Mouse (Mus musculus) kidney, adult 2 months (tissue): ENCODE results near the gene 1700069L16Rik. TPM values are rescaled to one million over a fixed set of nuclear protein-coding genes. Genes with fewer than 3 reads are reported as not detected.

Experiments
- DNase-seq: peaks from one replicate; pipeline ENCODE4 v3.0.0; 2021
- H3K27ac ChIP-seq: fragments of 200-500 bp; 2 replicates; pipeline ENCODE4 v1.5.1; 2012; ENCODE audit warnings: low read depth, low read length, control low read depth, inconsistent platforms; ENCODE audit not compliant: insufficient read depth
- H3K27me3 ChIP-seq: fragments of 200-500 bp; replicated peaks from 2 replicates; pipeline ENCODE4 v1.6.1; 2012; ENCODE audit warnings: mild to moderate bottlenecking, moderate library complexity, low read length, inconsistent platforms; ENCODE audit not compliant: control insufficient read depth, insufficient read depth
- H3K36me3 ChIP-seq: fragments of 200-500 bp; 2 replicates; pipeline ENCODE4 v1.6.1; 2012; ENCODE audit warnings: mild to moderate bottlenecking, moderate library complexity, low read length, inconsistent platforms; ENCODE audit not compliant: control insufficient read depth, insufficient read depth
- H3K4me1 ChIP-seq: fragments of 200-500 bp; 2 replicates; pipeline ENCODE4 v1.6.1; 2011; ENCODE audit warnings: low read length; ENCODE audit not compliant: control insufficient read depth, insufficient read depth
- H3K4me3 ChIP-seq: fragments of 200-500 bp; 2 replicates; pipeline ENCODE4 v1.5.1; 2011; ENCODE audit warnings: mild to moderate bottlenecking, low read depth, low read length, control low read depth; ENCODE audit not compliant: insufficient read depth
- CTCF ChIP-seq: fragments of 200-500 bp; conservative IDR thresholded peaks from 2 replicates; pipeline ENCODE4 v1.5.1; 2011; ENCODE audit warnings: low read depth, mild to moderate bottlenecking, control low read depth, low read length, moderate library complexity, mixed read lengths; ENCODE audit not compliant: insufficient read depth, insufficient read length
- POLR2A ChIP-seq: fragments of 200-500 bp; IDR thresholded peaks from one replicate; pipeline ENCODE4 v1.6.1; 2011; ENCODE audit warnings: low read depth, low read length, control low read depth
- WGBS: fragments of 180-500 bp; shearing (Covaris S2); methylation state at CpG from one replicate; pipeline ENCODE4 v1.1.7; 2018; 5-methylcytosine and 5-hydroxymethylcytosine counted together
- polyA plus RNA-seq: library from polyadenylated mRNA; depleted of rRNA; stranded (reverse); fragments of >200 nt; gene quantifications from 2 replicates; pipeline ENCODE4 v1.2.3, GENCODE M21; 2012; rRNA removed

Gene 1700069L16Rik
- polyA plus RNA-seq, result not detected in 2 replicates

- H3K27me3 ChIP-seq, result no peaks in the 10 kb centered on the region
- no peaks in the 10 kb centered on the region for H3K36me3 ChIP-seq
- DNase-seq, result peak; percentile 80
- WGBS, result 3% methylated on average over 15 of the region's 15 CpGs
- TF ChIP-seq POLR2A, result no peak
- TF ChIP-seq CTCF, result peak; percentile 85
- H3K4me1 ChIP-seq, result no peaks in the 10 kb centered on the region
- H3K4me3 ChIP-seq, result no peak within 1 kb of the TSS
- H3K27ac ChIP-seq, result no peak within 1 kb of the TSS
Observed at GRCm38 (mm10) chr5:113724446-113724845, at the start of gene 1700069L16Rik. Gene 1700069L16Rik, minus strand, starts transcription at chr5:113724772.

DNA sequence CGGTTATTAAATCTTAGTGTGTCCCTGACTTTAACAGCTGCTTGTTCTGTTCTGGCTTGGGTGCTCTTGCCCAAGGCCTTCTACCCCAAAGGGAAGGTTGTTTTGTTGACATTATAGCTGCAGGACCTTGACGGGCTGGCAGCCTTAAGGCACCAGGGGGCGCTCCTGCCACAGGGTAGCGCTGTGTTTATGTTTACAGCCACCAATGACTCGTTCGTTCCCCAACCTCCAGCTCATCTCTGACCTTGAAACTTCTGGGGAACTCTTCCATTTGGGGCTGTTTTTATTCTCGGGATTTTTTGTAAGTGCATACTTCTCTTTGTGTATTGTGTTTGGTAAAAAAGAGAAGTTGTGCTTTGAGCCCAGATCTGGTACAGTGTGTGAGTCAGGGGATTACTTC, 49.1 kb upstream of the 1700069L16Rik start:
- Histone ChIP-seq H3K4me3 (peak overlapping the region; percentile 76), H3K4me1 (0 out of 2 replicates have a peak, but pooled peaks cover 4% of the 10 kb centered on the region), H3K27me3 (no peaks in the 10 kb centered on the region), H3K27ac (peak overlapping the region; percentile 14; the same call in 1 of the 2 replicates), H3K36me3 (no peaks in the 10 kb centered on the region; the same call in 1 of the 2 replicates)
- DNase-seq, result peak; percentile 92
- 0% methylated on average over 7 of the region's 7 CpGs for WGBS
- TF ChIP-seq POLR2A (no peak), CTCF (peak; percentile 98)

DNA sequence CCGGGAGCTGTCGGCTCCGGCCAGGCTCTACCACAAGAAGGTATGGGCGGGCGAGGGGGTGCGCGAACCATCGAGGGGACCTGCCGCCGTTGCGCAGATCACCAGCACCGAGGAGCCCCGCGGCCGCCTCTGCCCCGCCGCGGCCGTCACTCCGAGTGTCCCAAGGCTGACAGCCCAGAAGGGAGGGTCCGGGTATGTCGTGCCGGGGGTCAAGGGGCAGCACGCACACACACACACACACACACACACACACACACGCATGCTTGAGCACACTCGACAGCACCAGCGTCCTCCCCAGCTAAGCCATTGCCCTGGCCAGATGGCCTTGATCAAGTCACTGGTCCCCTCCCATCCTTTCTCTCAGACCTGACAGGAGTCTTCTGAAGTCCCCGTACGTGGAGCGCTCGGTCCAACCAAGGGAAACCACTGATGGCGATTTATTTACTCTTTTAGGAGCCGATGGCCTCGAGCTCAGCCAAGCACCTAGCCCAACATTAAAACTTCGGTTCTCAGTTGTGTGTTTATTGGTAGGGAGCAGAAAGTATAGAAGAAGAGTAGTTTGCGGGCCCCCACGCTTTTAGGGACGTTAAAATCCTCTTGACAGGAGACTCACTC, 48.4 kb upstream of the 1700069L16Rik start:
- DNase-seq, result no peak
- TF ChIP-seq CTCF, result no peak
- TF ChIP-seq POLR2A, result no peak
- under 1% methylated on average over 38 of the region's 38 CpGs for WGBS
- H3K27me3 ChIP-seq, result no peaks in the 10 kb centered on the region
- 0 out of 2 replicates have a peak, but pooled peaks cover 4% of the 10 kb centered on the region for H3K4me1 ChIP-seq
- no peaks in the 10 kb centered on the region; the same call in 1 of the 2 replicates for H3K36me3 ChIP-seq
- peak overlapping the region; percentile 26; the same call in 1 of the 2 replicates for H3K27ac ChIP-seq
- peak overlapping the region; percentile 76 for H3K4me3 ChIP-seq

DNA sequence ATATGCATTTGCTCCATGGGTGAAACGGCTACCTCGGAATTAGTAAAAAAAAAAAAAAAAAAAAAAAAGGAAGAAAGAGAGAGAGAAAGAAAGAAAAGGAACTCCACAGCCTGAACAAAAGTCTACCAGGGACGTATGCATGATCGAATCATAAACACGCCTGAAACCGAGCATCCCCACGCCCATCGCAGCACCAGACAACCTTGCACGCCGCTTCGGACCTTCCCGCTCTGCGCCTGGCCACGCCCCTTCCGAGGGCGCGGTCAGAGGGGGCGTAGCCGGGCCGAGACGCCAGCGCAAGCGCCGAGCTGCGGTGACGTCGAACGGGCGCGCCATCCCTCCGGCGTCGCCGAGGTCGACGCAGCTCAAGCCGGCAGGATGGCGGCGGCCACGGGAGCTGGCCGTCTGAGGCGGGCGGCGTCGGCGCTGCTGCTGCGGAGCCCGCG, 47.9 kb upstream of the 1700069L16Rik start, which contains the start of the genes Sart3 and Iscu:
TSS of gene Sart3 (minus strand) at position 61 of the 446 bp plus-strand sequence.
TSS of gene Iscu (plus strand) at position 299 of the 446 bp plus-strand sequence.
- TF ChIP-seq CTCF (no peak), POLR2A (peak; percentile 11)
- DNase-seq, result peak; percentile 96
- no peaks in the 10 kb centered on the region; the same call in 1 of the 2 replicates for H3K36me3 ChIP-seq
- H3K27ac ChIP-seq, result peak within 1 kb of the TSS; percentile 100
- H3K4me1 ChIP-seq, result 0 out of 2 replicates have a peak, but pooled peaks cover 4% of the 10 kb centered on the region
- H3K27me3 ChIP-seq, result no peaks in the 10 kb centered on the region
- H3K4me3 ChIP-seq, result peak within 1 kb of the TSS; percentile 98
- WGBS, result under 1% methylated on average over 49 of the region's 49 CpGs

DNA sequence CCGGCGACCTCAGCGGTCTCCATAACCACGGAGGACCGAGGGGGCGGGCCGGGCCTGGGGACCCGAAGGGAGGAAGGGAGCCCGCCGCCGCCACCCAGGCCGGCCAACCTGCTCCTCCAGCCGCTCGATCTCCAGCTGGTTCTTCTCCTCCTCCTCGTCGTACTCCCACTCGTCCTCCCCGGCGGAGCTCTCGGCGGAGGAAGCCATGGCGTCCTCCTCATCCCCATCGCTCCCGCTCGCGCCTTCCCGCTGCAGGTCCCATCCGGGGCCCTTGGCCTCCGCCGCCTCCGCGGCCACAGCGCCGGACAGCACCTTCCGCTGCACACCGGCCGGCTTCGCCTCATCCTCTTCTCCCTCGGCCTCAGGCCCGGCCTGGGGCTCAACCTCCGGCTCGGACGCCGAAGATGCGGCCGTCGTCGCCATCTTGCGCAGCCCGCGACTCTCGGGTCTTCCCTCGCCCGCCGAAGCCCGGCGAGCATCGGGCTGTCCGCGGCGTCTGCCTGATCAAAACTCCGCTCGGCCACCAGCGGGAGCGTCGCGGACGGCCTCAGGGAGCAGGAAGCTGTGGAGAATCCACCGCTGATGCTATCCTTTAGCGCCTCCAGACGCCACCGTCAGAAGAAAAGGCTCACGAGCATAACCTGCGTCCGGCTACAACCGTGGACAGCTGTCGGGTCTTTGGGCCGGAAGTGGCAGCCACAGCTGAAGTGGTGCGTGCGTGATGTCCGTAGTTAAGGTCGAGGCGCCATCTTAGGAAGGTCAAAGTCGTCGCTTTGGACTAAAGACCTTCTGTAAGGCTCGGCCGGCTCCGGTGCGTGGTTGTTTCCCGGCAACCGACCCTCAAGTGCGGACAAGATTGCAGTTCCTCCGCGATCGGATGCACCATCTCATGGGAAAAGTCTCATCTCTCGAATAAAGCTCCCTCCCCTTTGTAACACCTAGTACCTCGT, 46.9 kb upstream of the 1700069L16Rik start:
- TF ChIP-seq CTCF (no peak), POLR2A (no peak)
- under 1% methylated on average over 90 of the region's 97 CpGs for WGBS
- peak; percentile 93 for DNase-seq
- Histone ChIP-seq H3K4me3 (peak overlapping the region; percentile 98), H3K27ac (peak overlapping the region; percentile 100), H3K36me3 (no peaks in the 10 kb centered on the region), H3K27me3 (no peaks in the 10 kb centered on the region), H3K4me1 (0 out of 2 replicates have a peak, but pooled peaks cover 4% of the 10 kb centered on the region)

- Histone ChIP-seq H3K36me3 (no peaks in the 10 kb centered on the region), H3K4me1 (0 out of 2 replicates have a peak, but pooled peaks cover 4% of the 10 kb centered on the region), H3K27me3 (no peaks in the 10 kb centered on the region), H3K4me3 (no peak overlapping the region), H3K27ac (no peak overlapping the region)
- DNase-seq, result no peak
- WGBS, result 80% methylated on average over 8 of the region's 8 CpGs
- TF ChIP-seq CTCF, result no peak
- no peak for TF ChIP-seq POLR2A
Observed at GRCm38 (mm10) chr5:113768806-113769205, 44.2 kb upstream of the 1700069L16Rik start.
